Mouse (Mus musculus): ENCODE results near the gene Ccer2.

Gene Ccer2

DNA sequence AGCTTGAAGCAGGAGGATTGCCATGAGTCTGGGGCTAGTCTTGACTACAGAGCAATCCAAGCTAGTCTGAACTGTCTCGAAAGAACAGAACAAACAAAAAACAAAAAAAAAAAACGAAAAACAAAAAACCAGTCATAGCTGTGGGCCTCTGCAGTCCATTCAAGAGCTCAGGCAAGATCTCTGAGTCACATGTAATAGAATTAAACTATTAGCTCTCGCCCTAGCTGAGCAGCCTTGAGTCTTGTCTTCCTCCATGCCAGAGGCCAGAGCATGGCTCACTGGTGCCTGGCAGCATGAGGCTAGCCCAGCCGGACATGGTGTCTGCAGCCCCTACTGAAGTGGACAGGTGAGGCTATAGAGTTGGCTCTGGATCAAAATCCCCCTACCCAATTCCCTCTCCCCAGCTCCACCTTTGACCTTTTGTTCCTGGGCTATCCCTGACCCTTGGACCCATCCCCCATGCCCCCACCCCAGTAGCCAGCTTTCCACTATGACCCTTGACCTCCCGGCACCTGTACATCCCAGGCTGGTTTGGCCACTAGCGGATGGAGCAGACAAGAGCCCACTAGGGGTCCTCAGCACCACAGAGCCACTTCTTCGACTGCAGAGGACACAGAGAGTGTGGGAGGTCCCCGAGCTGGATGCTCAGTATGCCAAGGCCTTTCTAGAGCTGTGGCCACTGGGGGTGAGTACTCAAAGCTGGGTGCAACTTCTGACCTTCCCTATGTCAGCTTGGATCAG lies 34.3 kb downstream of the Ccer2 start:
- no peak for DNase-seq (ENCODE audit: extremely low spot score, low spot score)

DNA sequence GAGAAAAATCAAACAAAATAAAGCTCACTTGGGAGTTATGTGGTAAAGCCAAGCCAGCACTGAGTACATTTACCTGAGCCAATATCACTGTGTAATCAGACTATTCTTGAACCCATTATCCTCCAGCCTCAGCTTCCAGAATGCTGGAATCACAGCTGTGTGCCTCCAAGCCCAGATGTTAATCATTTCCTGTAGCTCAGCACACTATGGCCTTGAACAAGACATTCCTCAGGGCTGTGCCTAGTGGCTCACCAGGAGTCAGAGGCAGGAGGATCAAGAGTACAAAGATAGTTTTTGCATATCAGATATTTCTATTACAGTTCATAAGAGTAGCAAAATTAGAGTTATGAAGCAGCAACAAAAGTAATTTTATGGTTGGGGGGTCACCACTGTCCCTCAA lies 35.7 kb downstream of the Ccer2 start:
- no peak for DNase-seq (ENCODE audit: extremely low spot score, low spot score)

- DNase-seq (ENCODE audit: extremely low spot score, low spot score): no peak
Observed at GRCm38 (mm10) chr7:28792391-28793185, 36.6 kb downstream of the Ccer2 start.

DNA sequence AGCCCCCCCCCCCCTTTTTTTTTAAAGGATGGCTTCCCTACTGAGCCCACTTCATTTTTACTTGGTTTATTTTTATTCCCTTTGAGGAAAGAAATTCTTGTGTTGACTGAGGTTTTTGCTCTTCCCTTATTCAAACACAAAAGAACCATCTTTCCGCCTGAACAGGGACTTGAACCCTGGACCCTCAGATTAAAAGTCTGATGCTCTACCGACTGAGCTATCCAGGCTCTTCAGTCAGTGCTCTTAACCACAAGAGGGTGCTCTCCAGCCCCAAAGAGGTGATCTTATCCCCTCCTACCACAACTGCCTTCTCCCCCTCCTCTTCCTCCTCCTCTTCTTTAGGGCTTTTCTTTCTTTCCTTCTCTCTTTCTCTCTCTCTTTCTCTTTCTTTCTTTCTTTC lies 37.9 kb downstream of the Ccer2 start:
- DNase-seq (ENCODE audit: extremely low spot score, low spot score): no peak

GRCm38 (mm10) chr7:28794496-28794895 lies 38.5 kb downstream of the Ccer2 start:
- no peak for DNase-seq (ENCODE audit: extremely low spot score, low spot score)

- no peak for DNase-seq (ENCODE audit: extremely low spot score, low spot score)
Observed at GRCm38 (mm10) chr7:28795832-28796231, 39.9 kb downstream of the Ccer2 start.

GRCm38 (mm10) chr7:28796562-28796975 lies 40.6 kb downstream of the Ccer2 start:
- DNase-seq (ENCODE audit: extremely low spot score, low spot score): peak; percentile 78

DNA sequence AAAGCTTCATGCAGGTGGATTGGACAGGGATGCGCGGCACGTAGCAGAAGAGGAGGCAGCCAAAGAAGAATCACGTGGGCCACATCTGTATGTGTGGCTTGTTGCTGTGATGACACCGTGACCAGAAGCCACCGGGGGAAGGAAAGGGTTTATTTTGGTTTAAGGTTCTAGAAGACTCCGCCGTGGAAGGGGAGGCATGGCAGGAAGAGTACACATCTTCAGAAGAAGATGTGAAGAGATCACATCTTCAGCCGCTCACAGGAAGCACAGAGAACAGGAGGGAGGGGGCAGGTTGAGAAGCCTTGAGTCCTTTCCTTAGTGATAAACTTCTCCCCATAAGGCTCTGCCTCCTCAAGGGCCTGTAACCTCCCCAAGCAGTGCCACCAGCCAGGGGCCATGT lies 44.0 kb downstream of the Ccer2 start:
- no peak for DNase-seq (ENCODE audit: extremely low spot score, low spot score)

DNA sequence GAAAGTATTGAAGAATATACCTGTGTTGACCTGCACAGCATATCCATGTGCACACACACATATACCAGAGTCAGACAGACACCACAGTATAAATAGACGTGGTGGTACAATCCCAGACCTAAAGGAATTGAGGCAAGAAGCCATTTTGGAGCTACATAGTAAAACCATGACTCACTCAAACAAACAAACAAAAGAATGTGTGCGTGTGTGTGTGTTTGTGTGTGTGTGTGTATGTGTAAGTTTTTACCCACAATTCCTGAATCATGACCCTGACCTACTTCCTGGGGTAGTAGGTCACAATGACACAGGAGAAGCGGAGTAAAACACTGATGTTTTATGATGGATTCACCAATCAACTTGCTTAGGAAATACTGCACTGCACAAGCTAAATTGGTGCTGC lies 45.5 kb downstream of the Ccer2 start:
- no peak for DNase-seq (ENCODE audit: extremely low spot score, low spot score)

- no peak for DNase-seq (ENCODE audit: extremely low spot score, low spot score)
Observed at GRCm38 (mm10) chr7:28801901-28802670, 46.1 kb downstream of the Ccer2 start.

- no peak for DNase-seq (ENCODE audit: extremely low spot score, low spot score)
Observed at GRCm38 (mm10) chr7:28802846-28803588, 47.0 kb downstream of the Ccer2 start.

- DNase-seq (ENCODE audit: extremely low spot score, low spot score): no peak
Observed at GRCm38 (mm10) chr7:28803756-28804155, 47.8 kb downstream of the Ccer2 start.

GRCm38 (mm10) chr7:28806869-28807268 lies 50.9 kb downstream of the Ccer2 start:
- DNase-seq (ENCODE audit: extremely low spot score, low spot score): no peak

GRCm38 (mm10) chr7:28807641-28808220 lies 51.8 kb downstream of the Ccer2 start:
- DNase-seq (ENCODE audit: extremely low spot score, low spot score): no peak

- no peak for DNase-seq (ENCODE audit: extremely low spot score, low spot score)
Observed at GRCm38 (mm10) chr7:28808221-28808941, 52.4 kb downstream of the Ccer2 start, which contains the start of gene Hnrnpl. Gene Hnrnpl, plus strand, starts transcription at chr7:28808541.
